Mouse (Mus musculus) MN1 (cell line): ENCODE measurements around the gene Pxdn.

Source experiments
- DNase-seq: peaks from one replicate; pipeline ENCODE4 v3.0.0-alpha.2; 2016; ENCODE audit warnings: low spot score

Gene Pxdn

DNA sequence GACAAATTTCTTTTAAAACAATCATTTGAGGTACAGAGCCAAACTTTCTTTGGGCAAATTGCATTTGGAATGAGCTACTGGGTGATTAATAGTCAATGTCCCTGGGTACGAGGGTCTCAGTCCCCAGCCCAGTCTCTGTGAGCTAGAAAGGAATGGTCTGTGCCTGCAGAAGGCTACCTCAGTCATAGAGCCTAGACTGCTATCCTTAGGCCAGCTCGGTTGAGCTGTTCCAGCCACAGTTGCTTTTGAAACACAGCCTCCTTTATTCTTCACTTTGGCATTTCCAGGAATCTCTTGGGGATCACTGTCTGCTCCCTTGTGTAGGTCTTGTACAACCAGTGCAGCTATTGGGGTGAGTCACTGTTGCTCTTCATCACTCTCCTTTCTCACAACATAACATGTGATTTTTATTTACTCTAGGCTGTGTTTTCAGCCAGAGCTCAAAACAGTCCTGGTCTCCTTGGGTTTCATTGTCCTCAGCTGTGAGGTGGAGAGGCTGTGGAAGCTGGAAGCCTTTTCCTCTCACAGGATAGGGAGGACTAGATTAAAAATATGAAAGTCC, 86.9 kb downstream of the Pxdn start:
- DNase-seq: no peak

DNA sequence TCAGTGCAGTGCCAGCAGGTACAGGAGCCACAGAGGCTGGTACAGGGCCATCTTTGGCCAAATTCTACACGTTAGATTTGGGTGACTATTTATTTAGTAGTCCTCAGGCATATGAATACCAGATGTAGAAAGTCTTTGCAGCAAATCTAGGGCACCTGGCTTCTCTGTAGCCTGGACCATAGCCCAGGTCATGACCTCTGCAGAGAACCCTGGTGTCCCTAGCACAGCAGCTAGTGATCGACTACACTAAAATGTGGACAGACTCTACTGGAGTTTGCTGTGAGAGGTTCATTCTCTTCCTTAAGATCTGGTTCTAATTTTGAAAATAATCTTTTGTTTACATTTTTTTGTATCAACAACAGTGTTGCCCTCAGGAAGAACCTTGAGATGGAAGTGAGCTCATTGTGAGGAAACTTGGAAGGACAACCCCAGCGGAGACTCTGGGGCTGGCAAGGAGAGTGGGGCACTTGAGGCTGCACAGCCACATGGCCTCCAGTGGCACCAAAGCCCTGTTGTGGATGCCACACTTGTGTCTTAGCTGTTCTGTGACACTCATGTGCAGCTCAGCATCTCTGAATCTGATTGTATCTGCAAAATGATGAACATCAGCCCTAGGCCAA, 90.4 kb downstream of the Pxdn start:
- DNase-seq: no peak

DNA sequence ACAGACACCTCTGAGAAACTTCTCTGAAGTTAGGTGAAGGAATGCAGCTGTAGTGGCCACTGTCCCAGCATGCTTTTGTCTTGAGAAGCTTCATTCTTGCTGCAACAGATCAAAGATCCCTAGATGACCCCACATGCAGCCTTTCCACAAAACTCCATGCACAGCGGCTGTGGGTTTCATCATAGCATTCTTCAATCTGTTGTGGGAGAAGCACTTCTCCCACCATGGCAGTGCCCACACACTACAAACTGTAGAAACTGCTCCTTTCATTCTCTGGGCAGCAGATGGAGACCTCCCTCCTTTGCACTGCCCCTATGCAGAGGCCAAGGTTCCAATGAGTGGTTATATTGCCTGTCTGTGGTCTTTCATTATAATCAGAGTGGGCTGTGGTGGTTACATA, 91.7 kb downstream of the Pxdn start:
- DNase-seq: no peak

DNA sequence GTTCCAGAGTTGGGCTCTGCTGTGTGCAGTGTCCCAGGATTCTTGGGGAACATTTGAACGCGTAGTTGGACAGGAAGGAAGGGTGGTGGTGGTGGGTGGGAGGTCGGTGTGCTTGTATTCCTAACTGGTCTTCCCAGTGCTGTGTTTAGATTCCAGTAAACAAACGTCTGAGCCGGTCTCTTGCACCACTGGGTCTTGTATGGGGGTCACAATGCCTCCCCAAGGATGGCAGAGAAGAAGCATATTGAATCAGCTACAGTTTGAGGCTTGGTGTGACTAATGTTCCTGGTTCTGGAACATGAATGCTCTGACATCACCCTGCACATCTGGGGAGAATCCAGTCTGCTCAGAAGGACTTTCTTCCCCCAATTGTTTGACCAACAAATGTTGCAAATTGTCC, 93.2 kb downstream of the Pxdn start:
- no peak for DNase-seq

DNA sequence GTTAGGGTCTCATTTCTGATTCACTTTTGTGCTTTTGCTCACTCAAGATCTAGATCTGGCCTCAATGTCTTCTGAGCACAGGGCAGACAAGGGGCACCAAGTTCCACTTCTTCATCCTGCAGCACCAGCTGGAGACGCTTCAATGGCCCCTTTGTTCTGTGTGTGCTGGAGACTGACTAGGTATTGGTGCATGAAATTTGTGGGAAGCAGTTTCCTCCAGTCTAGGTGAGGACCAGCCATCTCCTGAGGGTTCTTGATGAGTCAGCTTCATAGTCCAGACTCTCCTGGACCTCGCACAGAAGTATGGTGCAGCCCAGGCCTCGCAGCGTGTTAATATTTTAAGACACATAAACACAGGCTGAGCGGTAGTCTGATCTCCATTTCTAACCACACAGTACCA, 97.3 kb downstream of the Pxdn start:
- DNase-seq: no peak

DNA sequence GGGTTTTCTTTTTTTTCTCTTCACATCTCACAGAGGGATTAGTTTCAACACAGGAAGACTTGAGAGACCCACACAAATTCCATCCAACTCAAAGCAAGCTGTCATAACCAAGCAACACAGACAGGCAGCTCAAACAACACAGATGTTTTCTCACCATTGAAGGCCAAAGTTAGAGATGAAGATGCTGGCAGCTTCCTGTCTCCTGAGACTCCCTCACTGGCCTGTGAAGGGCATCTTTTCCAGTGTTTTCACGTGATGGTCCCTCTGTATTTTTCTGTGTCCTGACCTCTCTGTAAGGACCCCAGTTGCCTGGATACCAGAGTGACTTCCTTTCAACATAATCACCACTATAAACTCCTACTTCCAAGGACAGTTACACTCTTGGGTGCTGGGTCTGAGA, 98.0 kb downstream of the Pxdn start:
- no peak for DNase-seq

DNA sequence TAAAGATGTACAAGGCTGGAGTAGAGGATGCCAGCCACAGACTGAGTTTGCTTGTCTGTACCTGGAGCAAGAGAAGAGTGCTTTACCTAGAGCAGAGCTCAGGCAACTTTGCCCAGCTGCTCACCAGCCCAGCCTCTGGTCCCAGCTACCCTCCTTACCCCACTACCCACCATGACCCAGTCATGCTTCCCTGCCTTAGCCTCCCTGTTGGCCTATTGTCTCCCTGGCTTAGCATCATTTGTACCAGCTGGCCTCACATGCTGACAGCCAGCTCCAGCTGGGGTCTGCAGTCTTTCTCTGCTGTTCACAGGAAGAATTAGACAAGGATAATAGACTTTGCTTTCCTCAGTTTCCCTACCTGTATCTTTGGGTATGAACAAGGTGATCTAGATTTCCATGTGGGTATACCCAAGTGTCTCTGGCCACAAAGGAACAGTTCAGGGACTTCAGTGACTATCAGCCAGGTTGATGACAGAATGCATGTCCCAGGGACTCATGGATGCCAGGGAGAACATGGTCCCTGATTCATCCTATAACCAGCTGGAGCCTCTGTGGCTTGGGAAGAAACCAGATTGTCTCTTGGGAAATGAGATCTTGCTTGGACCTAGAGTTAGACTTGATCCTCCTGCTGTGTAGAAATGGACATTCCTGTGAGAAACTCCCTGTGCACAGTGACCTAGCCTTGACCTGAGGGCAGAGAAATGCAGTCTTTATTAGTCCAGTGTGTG, 98.6 kb downstream of the Pxdn start:
- DNase-seq: no peak

DNA sequence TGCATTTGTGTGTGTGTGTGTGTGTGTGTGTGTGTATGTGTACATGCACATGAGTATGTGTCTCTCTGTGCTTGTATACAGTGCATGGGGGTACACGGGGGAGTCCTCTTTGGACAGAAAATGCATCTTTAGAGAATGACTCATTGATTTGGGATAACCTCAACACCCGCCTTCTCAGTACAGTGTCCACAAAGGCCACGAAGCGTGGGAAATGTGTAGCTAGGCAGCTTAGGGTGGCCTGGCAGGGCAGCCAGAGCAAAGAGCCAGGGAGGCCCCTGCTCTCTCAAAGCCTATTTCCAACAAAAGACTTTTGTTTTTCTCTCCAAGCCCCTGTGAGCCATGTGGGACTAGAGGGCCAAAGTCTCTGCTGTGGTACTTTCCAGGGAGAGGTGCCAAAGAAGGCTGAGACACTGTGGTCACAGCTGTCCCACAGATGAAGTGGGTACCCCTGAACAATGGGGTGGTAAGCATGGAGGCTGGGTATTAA, 99.2 kb downstream of the Pxdn start:
- DNase-seq: no peak

DNA sequence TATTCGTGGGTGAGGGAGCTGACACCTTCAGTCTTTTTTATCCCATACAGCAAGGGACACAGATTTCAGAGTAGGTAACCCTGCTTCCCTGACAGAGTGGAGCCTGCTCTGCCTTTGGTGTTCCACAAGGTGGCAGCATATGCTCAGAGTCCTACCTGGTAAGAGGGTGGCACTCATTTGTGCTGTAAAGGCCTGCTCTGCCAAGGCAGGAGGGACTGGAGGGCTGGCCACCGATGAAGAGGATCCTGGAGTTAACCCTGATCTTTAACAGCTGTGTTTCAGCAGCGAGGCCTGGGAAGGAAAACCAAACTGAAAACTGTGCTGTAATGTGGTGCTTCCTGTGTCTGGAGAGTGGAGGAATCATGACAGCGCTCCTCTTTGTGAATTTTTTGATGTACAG, 102.2 kb downstream of the Pxdn start:
- peak; percentile 41 for DNase-seq

DNA sequence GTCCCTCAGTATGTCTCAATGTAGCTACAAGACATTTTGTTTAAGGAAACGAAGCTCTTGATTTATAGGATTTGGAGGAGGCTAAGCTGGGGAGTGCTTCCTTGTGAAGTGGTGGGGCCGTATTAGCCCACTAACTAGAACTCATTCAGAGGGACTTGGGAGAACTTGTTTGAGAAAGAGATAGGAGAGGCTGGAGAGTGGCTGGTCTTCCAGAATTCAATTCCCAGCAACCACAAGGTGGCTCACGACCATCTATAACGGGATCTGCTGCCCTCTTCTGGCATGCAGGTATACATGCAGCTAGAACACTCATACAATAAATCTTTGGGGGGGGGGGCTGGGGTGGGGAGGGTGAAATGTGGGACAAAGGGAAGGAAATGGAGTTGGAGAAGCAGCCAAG, 102.7 kb downstream of the Pxdn start:
- DNase-seq: peak; percentile 30

DNA sequence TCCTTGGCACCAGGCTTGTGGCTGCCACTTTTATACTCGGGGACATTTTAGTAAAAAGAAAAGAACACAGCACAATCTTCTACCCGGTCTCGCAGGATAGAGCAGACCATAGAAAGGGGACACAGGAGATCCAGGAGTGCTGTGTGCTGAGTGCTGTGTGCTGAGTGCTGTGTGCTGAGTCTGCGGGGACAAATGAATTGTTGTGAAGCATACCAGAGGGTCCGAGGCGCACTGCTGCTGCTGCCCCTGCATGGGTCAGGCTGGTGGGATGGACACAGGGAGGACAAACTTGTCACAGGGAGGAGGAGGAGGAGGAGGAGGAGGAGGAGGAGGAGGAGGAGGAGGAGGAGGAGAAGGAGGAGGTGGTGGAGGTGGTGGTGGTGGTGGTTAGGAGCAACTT, 111.4 kb downstream of the Pxdn start:
- no peak for DNase-seq

DNA sequence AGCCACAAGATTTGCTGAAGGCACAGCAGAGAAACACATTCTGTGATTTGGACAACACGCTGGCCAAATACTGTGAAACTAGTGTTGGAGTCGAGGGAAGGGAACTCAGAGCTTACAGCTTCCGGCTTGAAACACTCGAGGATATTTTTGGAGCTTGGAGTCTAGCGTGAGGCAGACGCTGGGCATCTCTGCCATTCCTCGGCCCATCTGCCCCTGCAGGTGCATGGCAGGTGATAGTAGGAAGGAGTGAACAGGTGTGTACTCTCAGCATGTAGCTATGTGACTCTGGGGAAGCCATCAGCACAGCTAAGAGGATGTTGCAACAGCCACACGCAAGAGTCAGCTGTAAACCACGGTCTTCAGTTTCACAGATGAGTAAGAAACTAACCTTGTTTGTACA, 112.4 kb downstream of the Pxdn start:
- no peak for DNase-seq

DNA sequence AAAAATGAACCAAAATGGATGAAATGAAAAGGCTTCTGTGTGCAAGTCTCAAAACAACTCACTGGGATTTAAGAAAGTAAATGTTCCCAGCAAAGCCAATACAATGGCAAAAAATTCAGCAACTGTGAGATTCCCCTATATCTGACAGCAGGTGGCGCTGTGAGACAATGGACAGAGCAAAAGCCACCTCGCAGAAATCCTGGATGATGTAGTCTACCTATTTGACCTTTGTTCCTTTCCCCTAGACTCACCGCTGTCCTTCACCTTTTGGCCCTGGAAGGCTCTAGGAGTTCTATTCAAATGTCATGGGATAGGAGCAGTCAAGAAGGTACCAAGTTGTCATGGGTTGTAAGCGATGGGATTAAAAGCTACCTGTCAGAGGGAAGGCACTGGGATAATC, 112.8 kb downstream of the Pxdn start:
- DNase-seq: peak; percentile 25

DNA sequence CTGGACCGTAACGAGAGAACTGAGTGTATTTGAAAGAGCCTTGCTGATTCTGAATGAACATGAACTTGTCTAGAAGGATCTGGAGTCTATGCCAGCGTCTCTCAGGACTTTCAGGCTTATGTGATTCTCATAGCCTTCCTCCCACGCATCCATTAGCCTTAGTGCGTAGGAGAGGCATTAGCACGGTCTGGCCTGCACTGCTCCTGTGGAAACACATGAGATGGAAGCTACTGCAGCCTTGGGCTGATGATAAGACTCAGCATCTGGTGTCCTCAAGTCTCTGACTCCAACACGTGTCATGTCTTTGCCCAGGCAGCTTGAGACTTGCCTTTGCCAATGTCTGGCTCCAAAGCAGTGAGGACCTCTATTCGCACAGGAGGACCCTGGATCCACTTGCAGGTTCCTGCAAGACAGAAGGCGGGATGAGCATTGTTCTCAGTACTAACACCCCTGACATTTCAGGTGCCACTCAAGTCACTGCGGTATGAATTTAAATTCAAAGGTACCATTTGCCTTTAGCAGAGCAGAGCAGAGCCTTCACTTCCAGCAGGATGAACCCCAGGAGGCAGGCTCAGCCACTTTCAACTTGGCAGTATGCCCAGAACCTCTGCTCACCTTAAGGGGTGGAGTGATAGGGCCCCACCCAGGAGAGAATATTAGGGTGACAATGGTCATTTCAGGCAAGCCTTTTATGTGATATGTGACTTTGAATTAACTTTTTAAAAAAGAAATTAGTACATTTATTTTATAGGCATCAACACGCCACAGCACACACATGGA, 117.5 kb downstream of the Pxdn start:
- DNase-seq: no peak

DNA sequence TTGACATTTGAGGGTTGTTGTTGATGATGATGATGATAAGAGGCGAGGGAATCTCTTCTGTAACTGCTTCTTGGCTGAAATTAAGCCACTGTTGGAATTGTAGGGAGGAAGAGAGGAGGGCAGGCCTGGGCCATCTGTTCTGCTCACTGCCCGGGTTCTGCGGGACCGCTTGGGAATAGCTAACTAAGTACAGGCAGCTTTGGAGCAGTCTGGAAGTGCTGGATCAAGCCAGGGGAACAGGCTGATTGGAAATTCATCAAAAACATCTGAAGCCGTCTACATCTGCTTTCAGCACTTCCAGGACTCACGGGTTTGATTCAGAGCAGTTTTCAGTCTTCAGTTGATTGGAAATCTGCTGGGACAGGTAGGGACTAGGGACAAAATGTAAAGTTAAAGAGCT, 120.6 kb downstream of the Pxdn start:
- DNase-seq: no peak

DNA sequence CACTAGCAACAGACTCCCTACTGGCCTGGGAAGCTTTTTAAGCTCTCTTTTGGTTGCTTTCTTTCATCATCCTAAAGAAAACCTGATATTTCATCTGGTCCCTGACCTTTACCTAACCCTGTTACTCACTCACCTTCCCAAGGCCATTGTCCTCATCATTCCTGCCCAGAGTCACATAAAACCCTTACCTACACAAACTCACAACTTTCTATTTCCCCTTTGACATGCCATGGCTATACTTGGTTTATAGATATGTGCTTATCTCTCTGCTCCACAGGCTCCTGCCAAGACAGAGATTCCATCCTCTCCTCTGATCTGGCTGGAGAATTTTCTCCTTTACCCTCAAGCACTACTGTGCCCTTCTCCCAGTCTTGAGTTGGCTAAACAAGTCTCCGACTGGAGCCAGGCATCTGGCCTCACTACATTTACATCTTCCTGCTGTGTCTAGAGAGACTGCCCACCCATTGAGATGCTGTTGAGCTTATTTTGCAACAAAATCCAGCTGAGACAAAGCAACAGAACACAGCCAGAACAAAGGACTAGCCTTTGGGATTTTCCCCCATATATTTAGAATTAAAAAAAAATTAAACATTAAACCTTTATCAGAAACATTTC, 124.2 kb downstream of the Pxdn start:
- DNase-seq: no peak

DNA sequence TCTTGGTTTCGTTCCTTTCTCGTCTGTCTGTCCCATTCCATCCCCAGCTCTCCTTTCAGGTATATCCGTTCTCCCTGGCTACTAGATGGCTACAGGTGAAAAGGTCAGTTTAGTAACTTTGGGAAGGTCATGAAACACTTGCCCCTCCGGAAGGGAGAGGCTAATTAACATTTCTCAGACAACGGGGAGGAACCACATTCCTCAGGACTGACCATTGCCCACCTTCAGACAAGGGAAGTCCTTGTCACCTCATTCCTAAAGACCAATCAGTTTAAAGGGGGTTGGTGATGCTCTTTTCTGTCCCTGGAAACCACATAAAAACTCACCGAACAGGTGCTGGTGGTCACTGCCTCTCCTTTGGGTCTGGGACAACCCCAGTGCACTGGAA, 124.7 kb downstream of the Pxdn start:
- DNase-seq: no peak
